Comparison of ENCODE assay signal across 28 mouse cellular contexts in the genomic region with DNA sequence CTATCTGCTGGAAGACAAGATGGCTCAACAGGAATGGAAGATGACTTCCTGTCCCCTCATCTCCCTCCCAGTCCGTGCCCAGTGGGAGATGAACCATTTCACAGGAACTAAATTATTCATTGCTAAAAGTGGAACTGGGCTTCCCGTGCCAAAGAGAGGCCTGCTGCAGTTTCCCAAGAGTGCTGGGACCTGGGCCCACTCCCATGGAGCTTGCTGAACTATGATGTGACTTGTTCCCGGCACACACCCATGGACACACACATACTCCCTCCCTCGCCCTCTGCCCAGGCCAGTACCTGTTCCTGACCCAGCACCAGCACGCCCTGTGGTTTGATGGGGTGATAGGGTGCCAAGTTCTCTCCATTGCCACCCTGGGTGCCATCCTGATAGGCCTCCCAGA. TPM values are rescaled to one million over a fixed set of nuclear protein-coding genes. Genes with fewer than 3 reads are reported as not detected.
DNase-seq lines count a peak whose midpoint lies in the region; ATAC-seq and TF ChIP-seq lines count a peak whose summit lies in the region.
"Had no signal": no experiment of that assay in that cellular context is flagged by ENCODE, and none has a peak within 500 bp of the region (broad histone marks: within the 10 kb centered on the region; RNA-seq: fewer than 3 reads in every experiment).

No protein-coding gene starts in this region.

- no peak for TF ChIP-seq CTCF in hindbrain, postnatal 0 days (IDR thresholded peaks at IDR 0.05; ENCODE audit: low read depth)

- H3K9me3 ChIP-seq in hindbrain, embryonic 13.5 days: no peaks in the 10 kb centered on the region
- H3K9me3 ChIP-seq in hindbrain, postnatal 0 days (ENCODE audit: low read length): no peaks in the 10 kb centered on the region
- no peaks in the 10 kb centered on the region for H3K9me3 ChIP-seq in neural tube, embryonic 15.5 days (replicated peaks)
- H3K9me3 ChIP-seq: embryonic facial prominence, embryonic 13.5 days; forebrain, embryonic 13.5 days; heart, embryonic 10.5 days; hindbrain, embryonic 10.5 days; limb, embryonic 15.5 days; liver, embryonic 15.5 days; lung, embryonic 15.5 days; megakaryocyte, embryonic 14.5 days had no signal

- ATAC-seq in hindbrain, embryonic 13.5 days (ENCODE audit: low FRiP score): no peak
- no peak for ATAC-seq in hindbrain, postnatal 0 days
- no peak for ATAC-seq in neural tube, embryonic 15.5 days (ENCODE audit: low FRiP score)
- ATAC-seq: forebrain, embryonic 13.5 days; Patski had no signal

- no peak overlapping the region for H3K27ac ChIP-seq in hindbrain, embryonic 13.5 days
- no peak overlapping the region for H3K27ac ChIP-seq in hindbrain, postnatal 0 days
- H3K27ac ChIP-seq in neural tube, embryonic 15.5 days (replicated peaks): no peak overlapping the region
- H3K27ac ChIP-seq: embryonic facial prominence, embryonic 13.5 days; forebrain, embryonic 13.5 days; gastrocnemius, adult 2 months; heart, embryonic 10.5 days; hindbrain, embryonic 10.5 days; limb, embryonic 15.5 days; liver, embryonic 15.5 days; lung, embryonic 15.5 days had no signal

- H3K4me1 ChIP-seq in hindbrain, embryonic 13.5 days (replicated peaks): peaks cover 73% of the 10 kb centered on the region
- H3K4me1 ChIP-seq in hindbrain, postnatal 0 days (ENCODE audit: insufficient read depth, low read length): peaks cover 8% of the 10 kb centered on the region; the same call in 1 of the 2 replicates
- H3K4me1 ChIP-seq in neural tube, embryonic 15.5 days: peaks cover 66% of the 10 kb centered on the region

- H3K36me3 ChIP-seq in hindbrain, embryonic 13.5 days: peaks cover 10% of the 10 kb centered on the region
- H3K36me3 ChIP-seq in hindbrain, postnatal 0 days (ENCODE audit: insufficient read depth, low read length): no peaks in the 10 kb centered on the region; the same call in 1 of the 2 replicates
- peaks cover 7% of the 10 kb centered on the region; the same call in 1 of the 2 replicates for H3K36me3 ChIP-seq in neural tube, embryonic 15.5 days
- H3K36me3 ChIP-seq: embryonic facial prominence, embryonic 13.5 days; heart, embryonic 10.5 days; hindbrain, embryonic 10.5 days; limb, embryonic 15.5 days; liver, embryonic 15.5 days; lung, embryonic 15.5 days had no signal

- DNase-seq in hindbrain, postnatal 0 days (ENCODE audit: low spot score): no peak
- peak; percentile 20 for DNase-seq in right cerebral cortex, adult 18-20 months
- no peak for DNase-seq in right cerebral cortex, postnatal 36 days (ENCODE audit: low spot score in 2 of 2)
- peak; percentile 53 to 72 for DNase-seq in cerebellum, postnatal 10 days
- no peak for DNase-seq in retina, postnatal 1 day
- no peak for DNase-seq in urinary bladder, postnatal 14 days (ENCODE audit: low spot score)
- DNase-seq: adrenal gland, adult 2 months; embryo, embryonic 11 days; gastrocnemius, adult 2 months; kidney, adult 2 months; kidney, postnatal 10 days; left cerebral cortex, postnatal 4 days; lung, postnatal 36 days; midbrain, embryonic 14.5 days; right cerebral cortex, postnatal 14 days; spleen, adult 18-20 months had no signal

- H3K4me2 ChIP-seq in hindbrain, embryonic 13.5 days: peak overlapping the region; percentile 98
- H3K4me2 ChIP-seq in hindbrain, postnatal 0 days (ENCODE audit: low read depth, low read length): no peak overlapping the region
- peak overlapping the region; percentile 98 for H3K4me2 ChIP-seq in neural tube, embryonic 15.5 days
- H3K4me2 ChIP-seq: embryonic facial prominence, embryonic 13.5 days; limb, embryonic 15.5 days; liver, embryonic 15.5 days; lung, embryonic 15.5 days had no signal

- no peak overlapping the region for H3K9ac ChIP-seq in hindbrain, embryonic 13.5 days
- no peak overlapping the region for H3K9ac ChIP-seq in hindbrain, postnatal 0 days (replicated peaks; ENCODE audit: low read length)
- H3K9ac ChIP-seq in neural tube, embryonic 15.5 days (replicated peaks): no peak overlapping the region
- H3K9ac ChIP-seq: embryonic facial prominence, embryonic 13.5 days; forebrain, embryonic 13.5 days; limb, embryonic 15.5 days; liver, embryonic 15.5 days; lung, embryonic 15.5 days had no signal

- H3K27me3 ChIP-seq in hindbrain, embryonic 13.5 days: peaks cover 67% of the 10 kb centered on the region
- H3K27me3 ChIP-seq in hindbrain, postnatal 0 days (ENCODE audit: insufficient read depth, low read length): no peaks in the 10 kb centered on the region
- peaks cover 13% of the 10 kb centered on the region for H3K27me3 ChIP-seq in neural tube, embryonic 15.5 days (replicated peaks)

- WGBS in hindbrain, embryonic 13.5 days: 70% methylated on average over 5 of the region's 5 CpGs
- 71% methylated on average over 5 of the region's 5 CpGs for WGBS in hindbrain, postnatal 0 days
- 76% methylated on average over 5 of the region's 5 CpGs for WGBS in neural tube, embryonic 15.5 days

- no peak overlapping the region for H3K4me3 ChIP-seq in hindbrain, embryonic 13.5 days
- no peak overlapping the region for H3K4me3 ChIP-seq in hindbrain, postnatal 0 days (ENCODE audit: low read length)
- no peak overlapping the region for H3K4me3 ChIP-seq in neural tube, embryonic 15.5 days (replicated peaks)
- H3K4me3 ChIP-seq: embryonic facial prominence, embryonic 13.5 days; forebrain, embryonic 13.5 days; gastrocnemius, adult 2 months; heart, embryonic 10.5 days; hindbrain, embryonic 10.5 days; limb, embryonic 15.5 days; liver, embryonic 15.5 days; lung, embryonic 15.5 days; megakaryocyte, embryonic 14.5 days had no signal

RNA-seq across cellular contexts. Expression of a gene that starts 4.7 kb away (rescaled TPM):
- polyA plus RNA-seq in hindbrain, embryonic 13.5 days (2015; fragmentation: Nextera tagmentation; extraction: Ambion mirVana): 12.6 and 15.2 TPM in 2 replicates
- total RNA-seq in hindbrain, postnatal 0 days (2014; rRNA removed): 27.0 and 29.0 TPM in 2 replicates
- 9.4 and 10.1 TPM in 2 replicates for polyA plus RNA-seq in hindbrain, postnatal 0 days (2015; fragmentation: Nextera tagmentation; extraction: Ambion mirVana)
- polyA plus RNA-seq in neural tube, embryonic 15.5 days (2015; fragmentation: Nextera tagmentation; extraction: Ambion mirVana): 26.0 and 28.3 TPM in 2 replicates
- total RNA-seq: gastrocnemius, adult 2 months; neutrophil, adult 5-6 weeks had no signal
- polyA plus RNA-seq: liver, embryonic 15.5 days had no signal

RNA-seq across cellular contexts. Expression of a gene that starts 51.7 kb away (rescaled TPM):
- 15.5 and 20.9 TPM in 2 replicates for polyA plus RNA-seq in hindbrain, embryonic 13.5 days (2015; fragmentation: Nextera tagmentation; extraction: Ambion mirVana)
- 39.9 and 50.5 TPM in 2 replicates for total RNA-seq in hindbrain, postnatal 0 days (2014; rRNA removed)
- polyA plus RNA-seq in hindbrain, postnatal 0 days (2015; fragmentation: Nextera tagmentation; extraction: Ambion mirVana): 12.8 and 13.4 TPM in 2 replicates
- polyA plus RNA-seq in neural tube, embryonic 15.5 days (2015; fragmentation: Nextera tagmentation; extraction: Ambion mirVana): 15.1 and 15.8 TPM in 2 replicates

RNA-seq across cellular contexts. Expression of a gene that starts 59.8 kb away (rescaled TPM):
- polyA plus RNA-seq in hindbrain, embryonic 13.5 days (2015; fragmentation: Nextera tagmentation; extraction: Ambion mirVana): 10.2 and 10.6 TPM in 2 replicates
- total RNA-seq in hindbrain, postnatal 0 days (2014; rRNA removed): 60.8 and 69.0 TPM in 2 replicates
- polyA plus RNA-seq in hindbrain, postnatal 0 days (2015; fragmentation: Nextera tagmentation; extraction: Ambion mirVana): 8.6 and 8.7 TPM in 2 replicates
- 10.4 and 11.7 TPM in 2 replicates for polyA plus RNA-seq in neural tube, embryonic 15.5 days (2015; fragmentation: Nextera tagmentation; extraction: Ambion mirVana)

Comparison
In these comparisons a context has a peak if more than half of its experiments do, and no peak if none do; other contexts are left out.
1. DNase-seq: peak in right cerebral cortex, adult 18-20 months (single experiment) and cerebellum, postnatal 10 days (2 of 2); none in hindbrain, postnatal 0 days (single experiment), right cerebral cortex, postnatal 36 days (0 of 2), retina, postnatal 1 day (single experiment) and urinary bladder, postnatal 14 days (single experiment).